In the genomic region with DNA sequence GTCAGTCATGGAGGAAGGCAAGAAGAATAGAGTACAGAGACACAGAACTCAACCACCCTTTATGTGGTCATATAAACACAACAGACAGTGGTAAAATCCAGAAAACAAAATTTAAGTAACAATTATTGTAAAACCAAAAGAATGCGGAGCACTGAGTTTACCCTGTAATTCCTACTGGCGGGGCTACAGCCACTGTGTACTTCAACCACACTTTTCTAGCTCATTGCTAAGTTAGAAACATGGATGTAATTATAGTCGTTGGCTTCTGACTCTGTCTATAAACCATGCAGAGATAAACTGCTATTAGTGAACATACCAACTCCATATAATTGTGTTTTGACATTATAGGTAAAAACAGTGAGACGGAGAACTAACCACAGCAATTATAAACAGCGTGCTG, we compare ENCODE assay signal across 21 mouse cellular contexts.
"Had no signal": no experiment of that assay in that cellular context is flagged by ENCODE, and none has a peak within 500 bp of the region (broad histone marks: within the 10 kb centered on the region; RNA-seq: fewer than 3 reads in every experiment).

No protein-coding gene starts in this region.

- DNase-seq: lung, adult 2 months; lung, postnatal 14 days; lung, postnatal 36 days; retina, postnatal 1 day; right cerebral cortex, adult 18-20 months; right cerebral cortex, postnatal 25 days; right cerebral cortex, postnatal 4 days; spleen, adult 18-20 months; thymus, adult 18-20 months; thymus, postnatal 14 days; thymus, postnatal 36 days had no signal

- H3K4me1 ChIP-seq: megakaryocyte, embryonic 14.5 days had no signal

- H3K4me3 ChIP-seq: lung, embryonic 15.5 days; megakaryocyte, embryonic 14.5 days; midbrain, embryonic 13.5 days; myocyte; neural tube, embryonic 13.5 days; neural tube, embryonic 15.5 days had no signal

- H3K36me3 ChIP-seq: lung, embryonic 15.5 days; midbrain, embryonic 13.5 days; neural tube, embryonic 13.5 days; neural tube, embryonic 15.5 days had no signal

- H3K27ac ChIP-seq: lung, embryonic 15.5 days; macrophage; midbrain, embryonic 13.5 days; neural tube, embryonic 13.5 days; neural tube, embryonic 15.5 days had no signal

- H3K9ac ChIP-seq: lung, embryonic 15.5 days; midbrain, embryonic 13.5 days; neural tube, embryonic 13.5 days; neural tube, embryonic 15.5 days had no signal

- H3K4me2 ChIP-seq: lung, embryonic 15.5 days; midbrain, embryonic 11.5 days; midbrain, embryonic 13.5 days; neural tube, embryonic 13.5 days; neural tube, embryonic 15.5 days had no signal

- H3K9me3 ChIP-seq: lung, embryonic 15.5 days; megakaryocyte, embryonic 14.5 days; midbrain, embryonic 13.5 days; neural tube, embryonic 13.5 days; neural tube, embryonic 15.5 days had no signal

- ATAC-seq: lung, postnatal 0 days; midbrain, embryonic 13.5 days; midbrain, embryonic 16.5 days had no signal

- H3K27me3 ChIP-seq: lung, embryonic 15.5 days; megakaryocyte, embryonic 14.5 days; midbrain, embryonic 13.5 days; neural tube, embryonic 13.5 days; neural tube, embryonic 15.5 days had no signal
